Mouse (Mus musculus) limb, embryonic 14.5 days (tissue): ENCODE data around the gene Tmem230. TPM values are rescaled to one million over a fixed set of nuclear protein-coding genes. Genes with fewer than 3 reads are reported as not detected.

Experiments used
- ATAC-seq: fragments of 200-750 bp; cut with Nextera tagmentation; 2 replicates; pipeline ENCODE4 v1.8.0; 2017; ENCODE audit warnings: low read depth, moderate number of reproducible peaks, moderate TSS enrichment; ENCODE audit not compliant: low FRiP score
- DNase-seq: peaks from one replicate; pipeline ENCODE4 v3.0.0-alpha.2; 2015; ENCODE audit warnings: low spot score
- H3K27ac ChIP-seq: fragments of 300-500 bp; sonication (generic); replicated peaks from 2 replicates; pipeline ENCODE4 v1.5.1; 2014; ENCODE audit warnings: low read depth, mild to moderate bottlenecking, low read length, moderate library complexity, mixed read lengths
- H3K27me3 ChIP-seq: fragments of 300-500 bp; sonication (generic); 2 replicates; pipeline ENCODE4 v1.6.1; 2014; ENCODE audit warnings: low read length, mixed read lengths; ENCODE audit not compliant: control insufficient read depth, insufficient read depth
- H3K36me3 ChIP-seq: fragments of 300-500 bp; sonication (generic); 2 replicates; pipeline ENCODE4 v1.6.1; 2014; ENCODE audit warnings: mild to moderate bottlenecking, low read length, moderate library complexity, mixed read lengths; ENCODE audit not compliant: control insufficient read depth, insufficient read depth
- H3K4me1 ChIP-seq: fragments of 300-500 bp; sonication (generic); 2 replicates; pipeline ENCODE4 v1.6.1; 2014; ENCODE audit warnings: antibody characterized with exemption, low read length, mixed read lengths; ENCODE audit not compliant: control insufficient read depth, insufficient read depth
- H3K4me2 ChIP-seq: fragments of 300-500 bp; sonication (generic); replicated peaks from 2 replicates; pipeline ENCODE4 v1.6.1; 2014; ENCODE audit warnings: low read depth, mild to moderate bottlenecking, low read length, moderate library complexity; ENCODE audit not compliant: severe bottlenecking
- H3K4me3 ChIP-seq: fragments of 300-500 bp; sonication (generic); replicated peaks from 2 replicates; pipeline ENCODE4 v1.5.1; 2014; ENCODE audit warnings: low read length
- H3K9ac ChIP-seq: fragments of 300-500 bp; sonication (generic); 2 replicates; pipeline ENCODE4 v1.6.1; 2014; ENCODE audit warnings: mild to moderate bottlenecking, low read depth, low read length, moderate library complexity; ENCODE audit not compliant: severe bottlenecking
- H3K9me3 ChIP-seq: fragments of 300-500 bp; sonication (generic); 2 replicates; pipeline ENCODE4 v1.6.1; 2016; ENCODE audit warnings: low read length; ENCODE audit not compliant: control insufficient read depth
- POLR2A ChIP-seq: fragments of 200-500 bp; IDR thresholded peaks from 2 replicates; pipeline ENCODE4 v1.8.0; 2012; ENCODE audit warnings: inconsistent platforms, mild to moderate bottlenecking, moderate library complexity, borderline replicate concordance; ENCODE audit not compliant: insufficient read depth, insufficient read length; ENCODE audit errors: extremely low read depth
- WGBS: fragments of 180-500 bp; shearing (Covaris S2); extraction: QIAGEN DNeasy Blood & Tissue Kit; methylation state at CpG from one replicate; pipeline ENCODE4 v1.1.7; 2014; 5-methylcytosine and 5-hydroxymethylcytosine counted together
- polyA plus RNA-seq, 2 experiments: library from polyadenylated mRNA; depleted of rRNA in 1 of 2; stranded (reverse) in 1 of 2; unstranded in 1 of 2; fragments of >200 nt; fragmentation: Nextera tagmentation in 1 of 2; extraction: Ambion mirVana in 1 of 2; gene quantifications; 2 replicates each; pipeline versions ENCODE4 v1.2.1 to v1.2.3; 2012 to 2014

Tmem230 gene
- polyA plus RNA-seq, 2 experiments: 47.2 to 69.4 TPM

- H3K9me3 ChIP-seq: no peaks in the 10 kb centered on the region
- no peak overlapping the region for H3K4me3 ChIP-seq
- WGBS: 77% methylated on average over 4 of the region's 4 CpGs
- H3K27ac ChIP-seq: no peak overlapping the region
- ATAC-seq (no peak), DNase-seq (no peak)
- H3K4me1 ChIP-seq: no peaks in the 10 kb centered on the region
- H3K27me3 ChIP-seq: no peaks in the 10 kb centered on the region
- no peak overlapping the region for H3K4me2 ChIP-seq
- H3K36me3 ChIP-seq: no peaks in the 10 kb centered on the region
- no peak for TF ChIP-seq POLR2A
- H3K9ac ChIP-seq: no peak overlapping the region
These were observed 42.1 kb downstream of the Tmem230 start for GRCm38 (mm10) chr2:132205549-132205948.

GRCm38 (mm10) chr2:132203773-132204172 is 43.8 kb downstream of the Tmem230 start:
- no peak for TF ChIP-seq POLR2A
- Histone ChIP-seq H3K4me1 (no peaks in the 10 kb centered on the region), H3K27ac (no peak overlapping the region), H3K9ac (no peak overlapping the region), H3K9me3 (no peaks in the 10 kb centered on the region), H3K36me3 (no peaks in the 10 kb centered on the region), H3K4me3 (no peak overlapping the region), H3K4me2 (no peak overlapping the region), H3K27me3 (no peaks in the 10 kb centered on the region)
- no peak for ATAC-seq
- no peak for DNase-seq
- 79% methylated on average over 3 of the region's 3 CpGs for WGBS

- H3K4me3 ChIP-seq: no peak overlapping the region
- no peaks in the 10 kb centered on the region for H3K36me3 ChIP-seq
- H3K9me3 ChIP-seq: no peaks in the 10 kb centered on the region
- no peak for TF ChIP-seq POLR2A
- H3K4me1 ChIP-seq: no peaks in the 10 kb centered on the region
- no peak overlapping the region for H3K4me2 ChIP-seq
- WGBS: 79% methylated on average over 3 of the region's 3 CpGs
- ATAC-seq (no peak), DNase-seq (no peak)
- no peak overlapping the region for H3K27ac ChIP-seq
- no peak overlapping the region for H3K9ac ChIP-seq
- H3K27me3 ChIP-seq: no peaks in the 10 kb centered on the region
These were observed 44.4 kb downstream of the Tmem230 start for GRCm38 (mm10) chr2:132203186-132203585.

GRCm38 (mm10) chr2:132198017-132198933 is 49.3 kb downstream of the Tmem230 start:
- H3K9ac ChIP-seq: no peak overlapping the region
- H3K4me3 ChIP-seq: no peak overlapping the region
- no peaks in the 10 kb centered on the region for H3K9me3 ChIP-seq
- no peak for TF ChIP-seq POLR2A
- H3K27me3 ChIP-seq: no peaks in the 10 kb centered on the region
- no peaks in the 10 kb centered on the region for H3K4me1 ChIP-seq
- 42% methylated on average over 9 of the region's 9 CpGs for WGBS
- no peaks in the 10 kb centered on the region for H3K36me3 ChIP-seq
- no peak overlapping the region for H3K4me2 ChIP-seq
- H3K27ac ChIP-seq: no peak overlapping the region
- ATAC-seq (no peak), DNase-seq (no peak)

GRCm38 (mm10) chr2:132195602-132196001 is 52.0 kb downstream of the Tmem230 start:
- no peaks in the 10 kb centered on the region for H3K9me3 ChIP-seq
- no peak for DNase-seq
- H3K27ac ChIP-seq: no peak overlapping the region
- H3K36me3 ChIP-seq: no peaks in the 10 kb centered on the region
- TF ChIP-seq POLR2A: no peak
- H3K4me2 ChIP-seq: no peak overlapping the region
- no peak for ATAC-seq
- no peaks in the 10 kb centered on the region for H3K27me3 ChIP-seq
- no peak overlapping the region for H3K4me3 ChIP-seq
- 74% methylated on average over 2 of the region's 2 CpGs for WGBS
- H3K9ac ChIP-seq: no peak overlapping the region
- H3K4me1 ChIP-seq: no peaks in the 10 kb centered on the region
